Mouse (Mus musculus) stomach, embryonic 14.5 days (tissue): ENCODE measurements around the gene Trim33. TPM values are rescaled to one million over a fixed set of nuclear protein-coding genes. Genes with fewer than 3 reads are reported as not detected.

ENCODE experiments used
- ATAC-seq: fragments of 200-750 bp; cut with Nextera tagmentation; 2 replicates; pipeline ENCODE4 v1.8.0; 2017; ENCODE audit warnings: low read depth, moderate TSS enrichment; ENCODE audit not compliant: insufficient number of reproducible peaks, insufficient read depth, low FRiP score
- H3K27ac ChIP-seq: fragments of 300-500 bp; sonication (generic); 2 replicates; pipeline ENCODE4 v1.5.1; 2014; ENCODE audit warnings: mild to moderate bottlenecking, low read length, moderate library complexity, mixed read lengths
- H3K27me3 ChIP-seq: fragments of 300-500 bp; sonication (generic); 2 replicates; pipeline ENCODE4 v1.6.1; 2014; ENCODE audit warnings: low read length, control low read depth, mixed read lengths; ENCODE audit not compliant: control insufficient read depth, insufficient read depth
- H3K36me3 ChIP-seq: fragments of 300-500 bp; sonication (generic); 2 replicates; pipeline ENCODE4 v1.6.1; 2014; ENCODE audit warnings: mild to moderate bottlenecking, control low read depth, low read length, moderate library complexity, mixed read lengths; ENCODE audit not compliant: control insufficient read depth, insufficient read depth
- H3K4me1 ChIP-seq: fragments of 300-500 bp; sonication (generic); 2 replicates; pipeline ENCODE4 v1.6.1; 2014; ENCODE audit warnings: low read length, control low read depth, mixed read lengths; ENCODE audit not compliant: control insufficient read depth, insufficient read depth
- H3K4me2 ChIP-seq: fragments of 300-500 bp; sonication (generic); replicated peaks from 2 replicates; pipeline ENCODE4 v1.6.1; 2014; ENCODE audit warnings: low read depth, low read length, control low read depth
- H3K4me3 ChIP-seq: fragments of 300-500 bp; sonication (generic); 2 replicates; pipeline ENCODE4 v1.5.1; 2014; ENCODE audit warnings: low read depth, low read length, control low read depth
- H3K9ac ChIP-seq: fragments of 300-500 bp; sonication (generic); replicated peaks from 2 replicates; pipeline ENCODE4 v1.6.1; 2014; ENCODE audit warnings: low read depth, mild to moderate bottlenecking, control low read depth, low read length, moderate library complexity, mixed read lengths
- H3K9me3 ChIP-seq: fragments of 300-500 bp; sonication (generic); 2 replicates; pipeline ENCODE4 v1.6.1; 2016; ENCODE audit warnings: low read depth, low read length, control low read depth; ENCODE audit not compliant: control insufficient read depth
- WGBS: fragments of 180-500 bp; shearing (Covaris S2); extraction: QIAGEN DNeasy Blood & Tissue Kit; methylation state at CpG from one replicate; pipeline ENCODE4 v1.1.7; 2014; 5-methylcytosine and 5-hydroxymethylcytosine counted together
- polyA plus RNA-seq: library from polyadenylated mRNA; unstranded; fragments of >200 nt; fragmentation: Nextera tagmentation; extraction: Ambion mirVana; gene quantifications from 2 replicates; pipeline ENCODE4 v1.2.1, GENCODE M21; 2014

The Trim33 gene
- polyA plus RNA-seq: 30.4 and 36.4 TPM in 2 replicates

- peak within 1 kb of the TSS; percentile 94 for H3K27ac ChIP-seq
- H3K4me1 ChIP-seq: peaks cover 6% of the 10 kb centered on the region; the same call in 1 of the 2 replicates
- H3K4me3 ChIP-seq: peak within 1 kb of the TSS; percentile 100
- peak; percentile 86 for ATAC-seq
- peak within 1 kb of the TSS; percentile 86 for H3K4me2 ChIP-seq
- peak within 1 kb of the TSS; percentile 97 for H3K9ac ChIP-seq
- WGBS: 1% methylated on average over 92 of the region's 136 CpGs
- no peaks in the 10 kb centered on the region for H3K27me3 ChIP-seq
- no peaks in the 10 kb centered on the region for H3K9me3 ChIP-seq
- no peaks in the 10 kb centered on the region for H3K36me3 ChIP-seq
Measured at GRCm38 (mm10) chr3:103279182-103280149, at the start of gene Trim33. Gene Trim33 (plus strand): TSS chr3:103279293.

DNA sequence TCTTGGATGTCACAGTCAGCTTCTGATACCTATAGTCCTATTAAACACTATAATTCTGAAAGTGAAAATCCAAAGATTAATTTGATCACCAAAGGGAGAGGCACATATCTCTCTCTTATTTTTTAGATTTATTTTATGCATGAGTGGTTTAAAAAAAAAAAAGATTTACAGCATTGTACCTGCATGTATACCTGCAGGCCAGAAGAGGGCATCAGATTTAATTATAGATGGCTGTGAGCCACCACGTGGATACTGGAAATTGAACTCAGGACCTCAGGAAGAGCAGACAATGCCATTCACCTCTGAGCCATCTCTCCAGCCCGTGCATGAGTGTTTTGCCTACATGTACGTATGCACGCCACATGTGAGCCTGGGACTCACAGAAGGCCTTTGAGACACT, 46.7 kb upstream of the Trim33 start:
- peaks cover 7% of the 10 kb centered on the region; the same call in 1 of the 2 replicates for H3K9me3 ChIP-seq
- WGBS: 81% methylated on average over 4 of the region's 4 CpGs
- no peaks in the 10 kb centered on the region for H3K4me1 ChIP-seq
- H3K27me3 ChIP-seq: no peaks in the 10 kb centered on the region
- no peak overlapping the region for H3K9ac ChIP-seq
- no peak overlapping the region for H3K4me3 ChIP-seq
- H3K36me3 ChIP-seq: no peaks in the 10 kb centered on the region
- no peak overlapping the region for H3K4me2 ChIP-seq
- no peak overlapping the region for H3K27ac ChIP-seq
- no peak for ATAC-seq

- 85% methylated on average over 2 of the region's 2 CpGs for WGBS
- Histone ChIP-seq H3K9ac (no peak overlapping the region), H3K4me3 (no peak overlapping the region), H3K27ac (no peak overlapping the region), H3K9me3 (no peaks in the 10 kb centered on the region), H3K4me2 (no peak overlapping the region), H3K36me3 (no peaks in the 10 kb centered on the region), H3K4me1 (no peaks in the 10 kb centered on the region), H3K27me3 (no peaks in the 10 kb centered on the region)
- ATAC-seq: no peak
Measured at GRCm38 (mm10) chr3:103241524-103241923, 37.6 kb upstream of the Trim33 start.

DNA sequence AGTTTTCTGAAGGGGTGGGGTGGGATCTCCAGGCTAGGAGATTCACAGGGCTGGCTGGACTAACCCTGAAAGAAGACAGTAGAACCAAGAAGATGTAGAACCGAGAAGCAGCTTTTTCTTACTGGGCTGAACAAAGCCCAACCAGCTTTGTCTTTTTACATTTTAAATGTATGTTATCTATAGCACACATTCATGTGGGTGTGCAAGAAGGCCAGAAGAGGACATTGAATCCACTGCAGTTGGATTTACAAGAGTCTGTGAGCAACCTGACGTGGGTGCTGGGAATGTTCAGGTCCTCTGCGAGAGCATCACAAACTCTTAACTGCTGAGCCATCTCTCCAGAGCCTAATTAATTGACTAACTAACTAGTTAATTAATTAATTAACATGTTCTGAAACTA, 36.9 kb upstream of the Trim33 start:
- H3K36me3 ChIP-seq: no peaks in the 10 kb centered on the region
- no peak overlapping the region for H3K4me2 ChIP-seq
- no peak overlapping the region for H3K9ac ChIP-seq
- no peak overlapping the region for H3K27ac ChIP-seq
- no peaks in the 10 kb centered on the region for H3K4me1 ChIP-seq
- no peaks in the 10 kb centered on the region for H3K9me3 ChIP-seq
- 88% methylated on average over 3 of the region's 3 CpGs for WGBS
- no peak for ATAC-seq
- H3K4me3 ChIP-seq: no peak overlapping the region
- H3K27me3 ChIP-seq: no peaks in the 10 kb centered on the region

DNA sequence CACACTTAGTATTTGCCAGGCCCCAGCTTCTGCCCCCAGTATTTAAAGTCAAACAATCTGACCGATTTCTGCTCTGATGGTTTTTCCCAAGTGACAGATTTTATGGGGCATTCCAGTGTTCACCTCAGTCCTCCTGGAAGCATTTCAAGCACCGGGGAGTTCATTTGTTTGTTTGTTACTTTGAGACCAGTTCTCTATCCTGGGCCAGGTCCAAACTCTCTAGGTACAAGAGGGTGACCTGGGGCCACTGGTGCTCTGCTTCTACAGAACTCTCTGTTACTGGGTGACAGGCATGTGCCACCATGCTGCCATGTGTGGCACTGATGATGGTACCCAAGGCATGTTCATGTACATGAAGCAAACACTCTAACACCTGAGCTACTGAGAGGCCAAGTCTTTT, 35.6 kb upstream of the Trim33 start:
- no peaks in the 10 kb centered on the region for H3K27me3 ChIP-seq
- no peak overlapping the region for H3K4me3 ChIP-seq
- no peak for ATAC-seq
- no peak overlapping the region for H3K9ac ChIP-seq
- 66% methylated on average over 2 of the region's 2 CpGs for WGBS
- no peaks in the 10 kb centered on the region for H3K9me3 ChIP-seq
- no peak overlapping the region for H3K27ac ChIP-seq
- H3K36me3 ChIP-seq: no peaks in the 10 kb centered on the region
- no peaks in the 10 kb centered on the region for H3K4me1 ChIP-seq
- H3K4me2 ChIP-seq: no peak overlapping the region

DNA sequence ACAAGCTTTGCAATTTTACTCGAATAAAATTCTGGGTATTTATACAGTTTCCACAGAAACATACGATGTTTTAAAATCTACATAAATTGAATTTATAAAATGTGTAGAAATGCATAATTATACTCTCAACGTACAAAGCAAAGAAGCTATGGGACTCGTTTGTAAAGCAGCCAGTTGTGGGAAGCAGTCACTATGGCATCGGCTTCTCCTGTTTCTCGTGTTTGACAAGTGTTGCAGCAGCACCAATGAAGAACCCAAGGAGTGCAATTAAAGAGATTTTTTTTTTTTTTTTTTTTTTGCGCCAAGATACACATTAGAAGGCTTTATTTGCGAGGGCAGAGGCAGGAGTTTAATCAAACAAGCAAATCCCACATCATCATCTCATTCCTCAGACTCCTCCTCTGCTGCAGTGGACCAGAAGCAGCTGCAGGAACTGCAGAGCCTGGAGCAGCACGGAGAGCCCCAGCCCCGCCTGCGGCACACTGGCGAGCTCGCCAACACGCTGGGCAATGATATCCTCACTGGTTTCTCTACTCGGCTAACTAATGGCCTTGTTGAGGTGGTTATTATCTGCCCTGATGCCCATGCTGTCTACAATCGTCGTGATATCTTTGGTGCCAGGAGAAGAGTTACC, 32.3 kb upstream of the Trim33 start:
- no peak overlapping the region for H3K4me2 ChIP-seq
- H3K4me1 ChIP-seq: no peaks in the 10 kb centered on the region
- no peak for ATAC-seq
- no peak overlapping the region for H3K9ac ChIP-seq
- H3K9me3 ChIP-seq: no peaks in the 10 kb centered on the region
- 73% methylated on average over 17 of the region's 17 CpGs for WGBS
- no peak overlapping the region for H3K4me3 ChIP-seq
- no peaks in the 10 kb centered on the region for H3K36me3 ChIP-seq
- no peak overlapping the region for H3K27ac ChIP-seq
- H3K27me3 ChIP-seq: no peaks in the 10 kb centered on the region

DNA sequence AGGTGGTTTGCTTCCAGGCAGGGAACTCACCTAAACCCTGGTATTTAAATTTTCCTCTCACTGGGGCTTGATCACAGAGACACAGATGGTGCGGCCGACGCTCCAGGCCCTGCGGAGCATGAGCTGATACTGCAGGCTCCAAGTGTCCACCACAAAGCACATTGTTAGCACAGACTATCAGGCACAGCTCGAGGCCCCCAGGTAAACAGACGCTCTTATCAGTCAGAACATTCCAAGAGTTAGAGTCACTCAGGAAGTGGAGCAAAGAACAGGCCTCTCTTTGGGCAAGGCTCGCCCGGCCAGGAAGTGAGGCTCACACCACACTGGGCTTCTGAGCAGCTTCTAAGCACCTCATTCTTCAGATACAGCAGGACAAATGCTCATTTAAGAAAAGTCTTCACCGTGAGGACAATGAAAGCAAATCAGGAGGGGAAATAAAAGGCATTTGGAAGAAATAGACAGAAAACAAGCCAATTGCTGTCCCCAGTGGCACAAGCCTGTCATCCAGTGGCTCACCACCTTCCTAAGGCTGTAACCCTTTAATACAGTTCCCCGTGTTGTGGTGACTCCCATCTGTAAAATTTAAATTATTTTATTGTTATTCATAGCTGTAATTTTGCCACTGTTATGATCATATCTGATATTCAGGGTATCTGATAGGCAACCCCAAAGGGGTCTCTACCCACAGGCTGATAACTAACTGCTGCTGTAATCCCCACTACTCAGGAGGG, 22.8 kb upstream of the Trim33 start:
- Histone ChIP-seq H3K4me2 (no peak overlapping the region), H3K27ac (no peak overlapping the region)
- peak; percentile 88 for ATAC-seq

GRCm38 (mm10) chr3:103262802-103263417, 16.2 kb upstream of the Trim33 start:
- no peak for ATAC-seq
- 91% methylated on average over 12 of the region's 12 CpGs for WGBS
- H3K9ac ChIP-seq: no peak overlapping the region
- H3K4me1 ChIP-seq: no peaks in the 10 kb centered on the region
- no peak overlapping the region for H3K27ac ChIP-seq
- no peaks in the 10 kb centered on the region for H3K27me3 ChIP-seq
- no peaks in the 10 kb centered on the region for H3K9me3 ChIP-seq
- no peak overlapping the region for H3K4me2 ChIP-seq
- no peak overlapping the region for H3K4me3 ChIP-seq
- no peaks in the 10 kb centered on the region for H3K36me3 ChIP-seq

More for the DNA sequence above, 22.8 kb upstream of the Trim33 start:
- Histone ChIP-seq H3K9ac (no peak overlapping the region), H3K4me3 (no peak overlapping the region), H3K4me1 (no peaks in the 10 kb centered on the region), H3K9me3 (no peaks in the 10 kb centered on the region), H3K36me3 (no peaks in the 10 kb centered on the region), H3K27me3 (no peaks in the 10 kb centered on the region)
- 35% methylated on average over 10 of the region's 10 CpGs for WGBS
